ENCODE assay signal across 28 mouse cellular contexts in genomic region chr3:63243721-63244120, GRCm38 (mm10). TPM values are rescaled to one million over a fixed set of nuclear protein-coding genes. Genes with fewer than 3 reads are reported as not detected.
"Had no signal": no experiment of that assay in that cellular context is flagged by ENCODE, and none has a peak within 500 bp of the region (broad histone marks: within the 10 kb centered on the region; RNA-seq: fewer than 3 reads in every experiment).

No protein-coding gene starts in this region.

- H3K9me3 ChIP-seq: embryonic facial prominence, embryonic 10.5 days; embryonic facial prominence, embryonic 12.5 days; embryonic facial prominence, embryonic 13.5 days; embryonic facial prominence, embryonic 15.5 days; forebrain, embryonic 10.5 days; forebrain, embryonic 12.5 days; forebrain, embryonic 15.5 days; heart, embryonic 10.5 days had no signal

- H3K4me2 ChIP-seq: embryonic facial prominence, embryonic 12.5 days; embryonic facial prominence, embryonic 13.5 days; embryonic facial prominence, embryonic 15.5 days; forebrain, embryonic 12.5 days; forebrain, embryonic 15.5 days; heart, embryonic 11.5 days had no signal

- H3K27ac ChIP-seq: embryonic facial prominence, embryonic 10.5 days; embryonic facial prominence, embryonic 12.5 days; embryonic facial prominence, embryonic 13.5 days; embryonic facial prominence, embryonic 15.5 days; forebrain, embryonic 10.5 days; forebrain, embryonic 12.5 days; forebrain, embryonic 15.5 days; gastrocnemius, adult 2 months; heart, adult 2 months; heart, embryonic 10.5 days had no signal

- DNase-seq: cerebellum, adult 9-11 months; cerebellum, postnatal 10 days; cerebellum, postnatal 14 days; cerebellum, postnatal 25 days; cerebellum, postnatal 36 days; embryo, embryonic 11 days; forebrain, postnatal 0 days; gastrocnemius, adult 2 months; gastrocnemius, postnatal 10 days; gastrocnemius, postnatal 14 days; gastrocnemius, postnatal 25 days; gastrocnemius, postnatal 36 days; heart, adult 11 months; heart, adult 18-20 months; heart, adult 2 months had no signal

- H3K9ac ChIP-seq: embryonic facial prominence, embryonic 12.5 days; embryonic facial prominence, embryonic 13.5 days; embryonic facial prominence, embryonic 15.5 days; forebrain, embryonic 12.5 days; forebrain, embryonic 15.5 days; forebrain, postnatal 0 days had no signal

- H3K36me3 ChIP-seq: embryonic facial prominence, embryonic 10.5 days; embryonic facial prominence, embryonic 12.5 days; embryonic facial prominence, embryonic 13.5 days; embryonic facial prominence, embryonic 15.5 days; forebrain, embryonic 10.5 days; forebrain, embryonic 12.5 days; forebrain, embryonic 15.5 days; heart, embryonic 10.5 days had no signal

- H3K27me3 ChIP-seq: embryonic facial prominence, embryonic 12.5 days; embryonic facial prominence, embryonic 13.5 days; embryonic facial prominence, embryonic 15.5 days; forebrain, embryonic 12.5 days; forebrain, embryonic 15.5 days had no signal

- H3K4me1 ChIP-seq: embryonic facial prominence, embryonic 10.5 days; embryonic facial prominence, embryonic 12.5 days; embryonic facial prominence, embryonic 13.5 days; embryonic facial prominence, embryonic 15.5 days; forebrain, embryonic 10.5 days; forebrain, embryonic 12.5 days; forebrain, embryonic 15.5 days; heart, embryonic 10.5 days had no signal

- H3K4me3 ChIP-seq: embryonic facial prominence, embryonic 10.5 days; embryonic facial prominence, embryonic 12.5 days; embryonic facial prominence, embryonic 13.5 days; embryonic facial prominence, embryonic 15.5 days; erythroblast, embryonic 14.5 days; forebrain, embryonic 10.5 days; forebrain, embryonic 12.5 days; forebrain, embryonic 15.5 days; gastrocnemius, adult 2 months; heart, adult 2 months; heart, embryonic 10.5 days had no signal

- ATAC-seq: forebrain, embryonic 14.5 days; forebrain, embryonic 15.5 days; forebrain, embryonic 16.5 days; forebrain, postnatal 0 days had no signal

RNA-seq across cellular contexts. Expression of gene Mme, which starts 2.4 kb away (rescaled TPM):
- total RNA-seq: granulocyte monocyte progenitor cell, adult 5-6 weeks had no signal
- polyA plus RNA-seq: erythroblast, embryonic 14.5 days had no signal
